9 mouse cellular contexts compared by ENCODE assay signal in the genomic region with DNA sequence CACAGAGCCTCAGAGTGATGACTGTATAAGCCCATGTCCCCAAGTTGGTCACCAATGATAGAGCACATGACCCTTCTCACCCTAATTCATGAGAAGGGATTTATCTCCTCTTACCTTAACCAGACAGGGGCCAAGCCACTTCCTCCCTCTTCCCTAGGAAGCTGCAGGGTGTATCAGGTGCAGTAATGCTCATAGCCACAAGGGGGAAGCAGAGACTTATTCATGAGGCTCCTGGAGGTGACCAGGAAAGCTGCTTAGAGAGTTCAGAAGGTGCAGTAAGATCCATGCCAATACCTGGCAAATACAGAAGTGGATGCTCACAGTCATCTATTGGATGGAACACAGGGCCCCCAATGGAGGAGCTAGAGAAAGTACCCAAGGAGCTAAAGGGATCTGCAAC. TPM values are rescaled to one million over a fixed set of nuclear protein-coding genes. Genes with fewer than 3 reads are reported as not detected.
DNase-seq lines count a peak whose midpoint lies in the region; ATAC-seq and TF ChIP-seq lines count a peak whose summit lies in the region.
"Not testable (repeated sequence)": the region's sequence is repeated elsewhere in the genome, so short reads cannot be mapped to it uniquely, and the experiment has no call there.
"Had no signal": no experiment of that assay in that cellular context is flagged by ENCODE, and none has a peak within 500 bp of the region (broad histone marks: within the 10 kb centered on the region; RNA-seq: fewer than 3 reads in every experiment).

No protein-coding gene starts in this region.

- not testable (repeated sequence) for H3K4me3 ChIP-seq in G1E (ENCODE audit: low read depth, low read length)

- not testable (repeated sequence) for H3K4me1 ChIP-seq in G1E (ENCODE audit: insufficient read depth, low read depth, low read length)

- H3K36me3 ChIP-seq in G1E (replicated peaks), result not testable (repeated sequence)

- DNase-seq in G1E (ENCODE audit: low spot score), result peak; percentile 24
- peak; percentile 20 for DNase-seq in cerebellum, adult 11 months
- DNase-seq in hindlimb bud, embryonic 11.5 days (ENCODE audit: extremely low spot score, low read depth, low spot score), result peak; percentile 24
- DNase-seq in layer of hippocampus, postnatal 14 days (ENCODE audit: low spot score in 2 of 2), result peak; percentile 7 to 28
- DNase-seq in lung, postnatal 10 days, result peak; percentile 64
- DNase-seq in retina, postnatal 7 days (ENCODE audit: low read depth, low spot score), result peak; percentile 16
- peak; percentile 88 for DNase-seq in thymus, postnatal 14 days

- ATAC-seq in G1E (ENCODE audit: extremely low read depth, insufficient number of reproducible peaks, low FRiP score, poor library complexity, severe bottlenecking), result peak; percentile 78
- peak; percentile 76 for ATAC-seq in frontal cortex, adult (ENCODE audit: low TSS enrichment)

- H3K27me3 ChIP-seq in G1E (ENCODE audit: insufficient read depth, low read length), result not testable (repeated sequence)

- TF ChIP-seq CTCF in G1E (IDR thresholded peaks at IDR 0.05; ENCODE audit: low read depth, low read length), result peak; percentile 72

- H3K9me3 ChIP-seq in G1E (replicated peaks), result not testable (repeated sequence)

RNA-seq across cellular contexts. Expression of a gene that starts 1.6 kb away (rescaled TPM):
- total RNA-seq in G1E (2014; fragmentation: Nextera tagmentation) (not detected in 2 replicates), G1E (2017) (0.06 and 0.16 TPM in 2 replicates)
- not detected in 2 replicates for polyA plus RNA-seq in G1E (2012)
- total RNA-seq in layer of hippocampus, postnatal 14 days (2021), result not detected
- polyA plus RNA-seq: liver, embryonic 12.5 days had no signal

RNA-seq across cellular contexts. Expression of a gene that starts 56.0 kb away (rescaled TPM):
- total RNA-seq in G1E (2014; fragmentation: Nextera tagmentation), result not detected in 2 replicates
- 0.16 and 0.23 TPM in 2 replicates for total RNA-seq in G1E (2017)
- not detected in 2 replicates for polyA plus RNA-seq in G1E (2012)
- total RNA-seq in layer of hippocampus, postnatal 14 days (2021), result not detected
- polyA plus RNA-seq: liver, embryonic 12.5 days had no signal

Comparison
In these comparisons a context has a peak if more than half of its experiments do, and no peak if none do; other contexts are left out.
1. DNase-seq: peak in every context shown above with its lines; median percentile 88 in thymus, postnatal 14 days; 64 in lung, postnatal 10 days; 24 in G1E; 24 in hindlimb bud, embryonic 11.5 days; 20 in cerebellum, adult 11 months; 18 in layer of hippocampus, postnatal 14 days; 16 in retina, postnatal 7 days.